In genomic region chr13:52153576-52153975, GRCm38 (mm10) we compare ENCODE assay signal across 12 mouse cellular contexts.
DNase-seq lines count a peak whose midpoint lies in the region; ATAC-seq and TF ChIP-seq lines count a peak whose summit lies in the region.
"Had no signal": no experiment of that assay in that cellular context is flagged by ENCODE, and none has a peak within 500 bp of the region (broad histone marks: within the 10 kb centered on the region; RNA-seq: fewer than 3 reads in every experiment).

No protein-coding gene starts in this region.

- no peaks in the 10 kb centered on the region for H3K27me3 ChIP-seq in heart, embryonic 11.5 days (ENCODE audit: control insufficient read depth, insufficient read depth, low read length)
- H3K27me3 ChIP-seq in lung, embryonic 15.5 days: no peaks in the 10 kb centered on the region
- H3K27me3 ChIP-seq in heart, postnatal 0 days (ENCODE audit: control insufficient read depth, insufficient read depth, low read length): no peaks in the 10 kb centered on the region
- H3K27me3 ChIP-seq: limb, embryonic 12.5 days; stomach, embryonic 15.5 days had no signal

- ATAC-seq in heart, embryonic 11.5 days (replicated peaks; ENCODE audit: insufficient number of reproducible peaks, low FRiP score, low TSS enrichment): no peak
- no peak for ATAC-seq in lung, embryonic 15.5 days (ENCODE audit: borderline replicate concordance, extremely low read depth, low FRiP score, low TSS enrichment)
- peak; percentile 30; the same call in 1 of the 2 replicates for ATAC-seq in heart, postnatal 0 days (ENCODE audit: insufficient read depth, low read depth)
- ATAC-seq: inflammation-experienced regulatory T-cells, adult 6 months had no signal

- 48% methylated on average over 4 of the region's 4 CpGs for WGBS in heart, embryonic 11.5 days (ENCODE audit: insufficient replicate concordance)
- WGBS in lung, embryonic 15.5 days: 35% methylated on average over 4 of the region's 4 CpGs
- WGBS in heart, postnatal 0 days: 36% methylated on average over 4 of the region's 4 CpGs

- no peak overlapping the region for H3K27ac ChIP-seq in heart, embryonic 11.5 days (ENCODE audit: low read depth, low read length)
- peak overlapping the region; percentile 35; the same call in 1 of the 2 replicates for H3K27ac ChIP-seq in lung, embryonic 15.5 days
- H3K27ac ChIP-seq in heart, postnatal 0 days (ENCODE audit: low read depth): no peak overlapping the region
- no peak overlapping the region for H3K27ac ChIP-seq in left cerebral cortex, adult 2 months
- H3K27ac ChIP-seq: forebrain, embryonic 10.5 days; limb, embryonic 12.5 days; stomach, embryonic 15.5 days had no signal

- no peak overlapping the region for H3K9ac ChIP-seq in heart, embryonic 11.5 days (ENCODE audit: low read depth, low read length)
- H3K9ac ChIP-seq in lung, embryonic 15.5 days: no peak overlapping the region
- H3K9ac ChIP-seq in heart, postnatal 0 days (replicated peaks; ENCODE audit: low read depth, low read length): no peak overlapping the region
- H3K9ac ChIP-seq: limb, embryonic 12.5 days; stomach, embryonic 15.5 days had no signal

- no peak overlapping the region for H3K4me2 ChIP-seq in heart, embryonic 11.5 days
- no peak overlapping the region for H3K4me2 ChIP-seq in lung, embryonic 15.5 days
- H3K4me2 ChIP-seq in heart, postnatal 0 days (ENCODE audit: low read depth, low read length): no peak overlapping the region
- H3K4me2 ChIP-seq: limb, embryonic 12.5 days; stomach, embryonic 15.5 days had no signal

- no peak for TF ChIP-seq EP300 in heart, postnatal 0 days (IDR thresholded peaks at IDR 0.05; ENCODE audit: low read depth)

- no peak overlapping the region for H3K4me3 ChIP-seq in heart, embryonic 11.5 days (ENCODE audit: low read depth, low read length)
- H3K4me3 ChIP-seq in lung, embryonic 15.5 days: no peak overlapping the region
- H3K4me3 ChIP-seq in heart, postnatal 0 days (ENCODE audit: low read depth, low read length): no peak overlapping the region
- no peak overlapping the region for H3K4me3 ChIP-seq in left cerebral cortex, adult 2 months
- H3K4me3 ChIP-seq: forebrain, embryonic 10.5 days; limb, embryonic 12.5 days; stomach, embryonic 15.5 days had no signal

- no peak for TF ChIP-seq CTCF in heart, postnatal 0 days (IDR thresholded peaks at IDR 0.05; ENCODE audit: low read depth)
- TF ChIP-seq CTCF in left cerebral cortex, adult 2 months (IDR thresholded peaks at IDR 0.05): no peak

- intact Hi-C loops in left cerebral cortex, adult 2 months (cut with DNase I): no loop called here

- H3K4me1 ChIP-seq in heart, embryonic 11.5 days (ENCODE audit: control insufficient read depth, insufficient read depth, low read length): no peaks in the 10 kb centered on the region
- peaks cover 50% of the 10 kb centered on the region for H3K4me1 ChIP-seq in lung, embryonic 15.5 days
- H3K4me1 ChIP-seq in heart, postnatal 0 days (ENCODE audit: control insufficient read depth, insufficient read depth): peaks cover 14% of the 10 kb centered on the region; the same call in 1 of the 2 replicates

- H3K36me3 ChIP-seq in heart, embryonic 11.5 days (ENCODE audit: control insufficient read depth, insufficient read depth, low read length): no peaks in the 10 kb centered on the region
- H3K36me3 ChIP-seq in lung, embryonic 15.5 days: no peaks in the 10 kb centered on the region
- no peaks in the 10 kb centered on the region for H3K36me3 ChIP-seq in heart, postnatal 0 days (replicated peaks; ENCODE audit: control insufficient read depth, insufficient read depth, low read length)
- H3K36me3 ChIP-seq: forebrain, embryonic 10.5 days; limb, embryonic 12.5 days; stomach, embryonic 15.5 days had no signal

- no peaks in the 10 kb centered on the region for H3K9me3 ChIP-seq in heart, embryonic 11.5 days (replicated peaks; ENCODE audit: control insufficient read depth, low read length)
- H3K9me3 ChIP-seq in lung, embryonic 15.5 days: no peaks in the 10 kb centered on the region
- H3K9me3 ChIP-seq in heart, postnatal 0 days (replicated peaks; ENCODE audit: control insufficient read depth, low read length): no peaks in the 10 kb centered on the region
- H3K9me3 ChIP-seq: forebrain, embryonic 10.5 days; limb, embryonic 12.5 days; stomach, embryonic 15.5 days had no signal

- peak; percentile 18 to 45 for DNase-seq in heart, adult 18-20 months
- no peak for DNase-seq in lung, postnatal 10 days
- no peak for DNase-seq in heart, postnatal 0 days (ENCODE audit: low spot score)
- DNase-seq in skeletal muscle tissue, adult 2 months (ENCODE audit: low read depth, low spot score): peak; percentile 73
- DNase-seq in left cerebral cortex, adult 2 months (ENCODE audit: extremely low spot score in 1 of 2, low spot score in 2 of 2): no peak
- DNase-seq: cerebellum, adult 11 months had no signal

Comparison
In these comparisons a context has a peak if more than half of its experiments do, and no peak if none do; other contexts are left out.
1. DNase-seq: peak in heart, adult 18-20 months (2 of 2) and skeletal muscle tissue, adult 2 months (single experiment); none in lung, postnatal 10 days (single experiment), heart, postnatal 0 days (single experiment) and left cerebral cortex, adult 2 months (0 of 2).